Comparison of ENCODE assay signal across 38 mouse cellular contexts in genomic region chr6:123095125-123095843, GRCm38 (mm10). TPM values are rescaled to one million over a fixed set of nuclear protein-coding genes. Genes with fewer than 3 reads are reported as not detected.
DNase-seq lines count a peak whose midpoint lies in the region; ATAC-seq and TF ChIP-seq lines count a peak whose summit lies in the region.
"Had no signal": no experiment of that assay in that cellular context is flagged by ENCODE, and none has a peak within 500 bp of the region (broad histone marks: within the 10 kb centered on the region; RNA-seq: fewer than 3 reads in every experiment).

No protein-coding gene starts in this region.

- H3K9me3 ChIP-seq in liver, embryonic 15.5 days (replicated peaks), result no peaks in the 10 kb centered on the region
- no peaks in the 10 kb centered on the region for H3K9me3 ChIP-seq in liver, embryonic 11.5 days (ENCODE audit: control insufficient read depth, low read length)
- H3K9me3 ChIP-seq in embryonic facial prominence, embryonic 10.5 days, result 0 out of 2 replicates have a peak, but pooled peaks cover 2% of the 10 kb centered on the region
- H3K9me3 ChIP-seq: hindbrain, embryonic 15.5 days; limb, embryonic 10.5 days; limb, embryonic 15.5 days; stomach, embryonic 15.5 days had no signal

- TF ChIP-seq CTCF in bone marrow, adult 2 months (IDR thresholded peaks at IDR 0.05; ENCODE audit: control insufficient read depth, insufficient read depth, low read length), result no peak

- H3K4me3 ChIP-seq in liver, embryonic 15.5 days (replicated peaks), result no peak overlapping the region
- no peak overlapping the region for H3K4me3 ChIP-seq in liver, embryonic 11.5 days (ENCODE audit: low read depth, low read length)
- no peak overlapping the region for H3K4me3 ChIP-seq in bone marrow, adult 2 months (replicated peaks; ENCODE audit: control insufficient read depth, low read depth, low read length)
- H3K4me3 ChIP-seq in embryonic facial prominence, embryonic 10.5 days, result no peak overlapping the region
- H3K4me3 ChIP-seq: embryonic facial prominence, embryonic 13.5 days; forebrain, embryonic 10.5 days; hindbrain, embryonic 15.5 days; limb, embryonic 10.5 days; limb, embryonic 15.5 days; neural tube, embryonic 13.5 days; stomach, embryonic 15.5 days had no signal

- WGBS in liver, embryonic 15.5 days (ENCODE audit: insufficient replicate concordance), result 56% methylated on average over 4 of the region's 4 CpGs
- WGBS in liver, embryonic 11.5 days, result 92% methylated on average over 4 of the region's 4 CpGs
- WGBS in bone marrow, adult 2 months, result 6% methylated on average over 4 of the region's 4 CpGs
- WGBS in embryonic facial prominence, embryonic 10.5 days, result 91% methylated on average over 4 of the region's 4 CpGs

- peak overlapping the region; percentile 49 for H3K27ac ChIP-seq in liver, embryonic 15.5 days (replicated peaks)
- H3K27ac ChIP-seq in liver, embryonic 11.5 days (ENCODE audit: low read depth, low read length), result no peak overlapping the region
- peak overlapping the region; percentile 91 for H3K27ac ChIP-seq in bone marrow, adult 2 months (ENCODE audit: control insufficient read depth, insufficient read depth, low read depth, low read length, poor library complexity)
- no peak overlapping the region for H3K27ac ChIP-seq in embryonic facial prominence, embryonic 10.5 days (replicated peaks)
- H3K27ac ChIP-seq: embryonic facial prominence, embryonic 13.5 days; forebrain, embryonic 10.5 days; hindbrain, embryonic 15.5 days; limb, embryonic 10.5 days; limb, embryonic 15.5 days; neural tube, embryonic 13.5 days; stomach, embryonic 15.5 days had no signal

- peak; percentile 56 for ATAC-seq in liver, embryonic 15.5 days (ENCODE audit: insufficient read depth)
- ATAC-seq in liver, embryonic 11.5 days (replicated peaks; ENCODE audit: low FRiP score), result no peak
- ATAC-seq in granulocyte monocyte progenitor cell, adult 5-6 weeks (replicated peaks; ENCODE audit: poor library complexity, severe bottlenecking), result peak; percentile 99
- ATAC-seq in megakaryocyte progenitor cell, adult 5-6 weeks (replicated peaks; ENCODE audit: poor library complexity), result peak; percentile 96
- ATAC-seq: forebrain, postnatal 0 days; inflammation-experienced regulatory T-cells, adult 6 months; midbrain, embryonic 16.5 days; Patski had no signal

- no peaks in the 10 kb centered on the region for H3K4me1 ChIP-seq in liver, embryonic 15.5 days (replicated peaks)
- no peaks in the 10 kb centered on the region for H3K4me1 ChIP-seq in liver, embryonic 11.5 days (replicated peaks; ENCODE audit: control insufficient read depth, insufficient read depth, low read length)
- no peaks in the 10 kb centered on the region; the same call in 1 of the 2 replicates for H3K4me1 ChIP-seq in bone marrow, adult 2 months (ENCODE audit: control insufficient read depth, insufficient read depth, low read length)
- no peaks in the 10 kb centered on the region for H3K4me1 ChIP-seq in embryonic facial prominence, embryonic 10.5 days
- H3K4me1 ChIP-seq: embryonic facial prominence, embryonic 13.5 days; forebrain, embryonic 10.5 days; hindbrain, embryonic 15.5 days; limb, embryonic 10.5 days; limb, embryonic 15.5 days; neural tube, embryonic 13.5 days; stomach, embryonic 15.5 days had no signal

- no peak overlapping the region for H3K4me2 ChIP-seq in liver, embryonic 15.5 days
- H3K4me2 ChIP-seq in liver, embryonic 11.5 days, result no peak overlapping the region
- H3K4me2 ChIP-seq: embryonic facial prominence, embryonic 13.5 days; heart, embryonic 11.5 days; hindbrain, embryonic 15.5 days; limb, embryonic 15.5 days; lung, embryonic 14.5 days; midbrain, embryonic 11.5 days; neural tube, embryonic 13.5 days; stomach, embryonic 15.5 days had no signal

- H3K27me3 ChIP-seq in liver, embryonic 15.5 days, result no peaks in the 10 kb centered on the region
- H3K27me3 ChIP-seq in liver, embryonic 11.5 days (replicated peaks; ENCODE audit: control insufficient read depth, insufficient read depth, low read length), result no peaks in the 10 kb centered on the region
- H3K27me3 ChIP-seq in embryonic facial prominence, embryonic 10.5 days (replicated peaks; ENCODE audit: low read depth, poor library complexity, severe bottlenecking), result no peaks in the 10 kb centered on the region
- H3K27me3 ChIP-seq: embryonic facial prominence, embryonic 13.5 days; hindbrain, embryonic 15.5 days; limb, embryonic 15.5 days; neural tube, embryonic 13.5 days; stomach, embryonic 15.5 days had no signal

- H3K36me3 ChIP-seq in liver, embryonic 15.5 days (replicated peaks), result no peaks in the 10 kb centered on the region
- H3K36me3 ChIP-seq in liver, embryonic 11.5 days (ENCODE audit: control insufficient read depth, insufficient read depth, low read length), result no peaks in the 10 kb centered on the region
- no peaks in the 10 kb centered on the region for H3K36me3 ChIP-seq in embryonic facial prominence, embryonic 10.5 days (replicated peaks)
- H3K36me3 ChIP-seq: embryonic facial prominence, embryonic 13.5 days; forebrain, embryonic 10.5 days; hindbrain, embryonic 15.5 days; limb, embryonic 10.5 days; limb, embryonic 15.5 days; neural tube, embryonic 13.5 days; stomach, embryonic 15.5 days had no signal

- H3K9ac ChIP-seq in liver, embryonic 15.5 days, result no peak overlapping the region
- H3K9ac ChIP-seq in liver, embryonic 11.5 days (ENCODE audit: low read depth, low read length), result no peak overlapping the region
- H3K9ac ChIP-seq: embryonic facial prominence, embryonic 13.5 days; forebrain, postnatal 0 days; hindbrain, embryonic 15.5 days; limb, embryonic 15.5 days; lung, embryonic 14.5 days; neural tube, embryonic 13.5 days; stomach, embryonic 15.5 days had no signal

- no peak for DNase-seq in liver, embryonic 11.5 days (ENCODE audit: low spot score)
- no peak for DNase-seq in gastrocnemius, postnatal 25 days
- no peak for DNase-seq in embryonic facial prominence, embryonic 10.5 days (ENCODE audit: low spot score)
- no peak for DNase-seq in cerebellum, adult 18-20 months
- DNase-seq: adrenal gland, postnatal 10 days; cerebellum, adult 9-10 months; cerebellum, postnatal 36 days; embryo, embryonic 11 days; forebrain, postnatal 0 days; heart, postnatal 4 days; kidney, adult 11 months; kidney, postnatal 14 days; layer of hippocampus, adult 9-11 months; lung, embryonic 14.5 days; retina, postnatal 1 day; right cerebral cortex, postnatal 14 days had no signal

- no peak for TF ChIP-seq POLR2A in bone marrow, adult 2 months (IDR thresholded peaks at IDR 0.05; ENCODE audit: borderline replicate concordance, control insufficient read depth, low read depth, low read length)

RNA-seq across cellular contexts. Expression of gene Clec4a2, which starts 10.9 kb away (rescaled TPM):
- polyA plus RNA-seq in liver, embryonic 15.5 days (2015; fragmentation: Nextera tagmentation; extraction: Ambion mirVana), result 9.7 and 14.1 TPM in 2 replicates
- polyA plus RNA-seq in liver, embryonic 11.5 days (2014; fragmentation: Nextera tagmentation; extraction: Ambion mirVana), result 2.9 and 3.7 TPM in 2 replicates
- 24.0 and 73.2 TPM in 2 replicates for polyA plus RNA-seq in bone marrow, adult 2 months (2011; ENCODE audit: insufficient read depth, insufficient read length, low replicate concordance, missing spikeins)
- 38.4 and 58.3 TPM in 2 replicates for total RNA-seq in granulocyte monocyte progenitor cell, adult 5-6 weeks (2014; fragmentation: Nextera tagmentation)
- 39.5 and 48.5 TPM in 2 replicates for total RNA-seq in granulocyte monocyte progenitor cell, adult 5-6 weeks (2017)
- total RNA-seq in megakaryocyte progenitor cell, adult 5-6 weeks (2015), result 80.3 and 116 TPM in 2 replicates
- 53.9 and 91.2 TPM in 2 replicates for total RNA-seq in megakaryocyte progenitor cell, adult 5-6 weeks (2017)
- under 1 TPM; 0.43 to 0.72 TPM for total RNA-seq in gastrocnemius, postnatal 25 days (2021)
- polyA plus RNA-seq in embryonic facial prominence, embryonic 10.5 days (2016; fragmentation: Nextera tagmentation; extraction: Ambion mirVana), result 0.69 and 0.72 TPM in 2 replicates
- total RNA-seq: MEL had no signal
- polyA plus RNA-seq: inflammation-experienced regulatory T-cells, adult 6 months; Patski had no signal

RNA-seq across cellular contexts. Expression of gene Clec4b1, which starts 45.5 kb away (rescaled TPM):
- not detected in 2 replicates for polyA plus RNA-seq in liver, embryonic 15.5 days (2015; fragmentation: Nextera tagmentation; extraction: Ambion mirVana)
- not detected in 2 replicates for polyA plus RNA-seq in liver, embryonic 11.5 days (2014; fragmentation: Nextera tagmentation; extraction: Ambion mirVana)
- 6.3 and 9.0 TPM in 2 replicates for polyA plus RNA-seq in bone marrow, adult 2 months (2011; ENCODE audit: insufficient read depth, insufficient read length, low replicate concordance, missing spikeins)
- not detected in 2 replicates for total RNA-seq in granulocyte monocyte progenitor cell, adult 5-6 weeks (2014; fragmentation: Nextera tagmentation)
- 2.6 TPM in 1 of 2 replicates, not detected in the other for total RNA-seq in granulocyte monocyte progenitor cell, adult 5-6 weeks (2017)
- total RNA-seq in megakaryocyte progenitor cell, adult 5-6 weeks (2015), result 0.74 and 1.1 TPM in 2 replicates
- 2.4 and 3.4 TPM in 2 replicates for total RNA-seq in megakaryocyte progenitor cell, adult 5-6 weeks (2017)
- not detected for total RNA-seq in gastrocnemius, postnatal 25 days (2021)
- polyA plus RNA-seq in embryonic facial prominence, embryonic 10.5 days (2016; fragmentation: Nextera tagmentation; extraction: Ambion mirVana), result not detected in 2 replicates
- total RNA-seq: forebrain, postnatal 0 days; gastrocnemius, adult 8-10 months; heart, adult 18-20 months; heart, postnatal 4 days; left cerebral cortex, postnatal 10 days; MEL had no signal
- polyA plus RNA-seq: embryonic facial prominence, embryonic 13.5 days; forebrain, embryonic 10.5 days; forebrain, postnatal 0 days; heart, embryonic 11.5 days; heart, postnatal 0 days; hindbrain, embryonic 15.5 days; inflammation-experienced regulatory T-cells, adult 6 months; limb, embryonic 10.5 days; limb, embryonic 15.5 days; lung, embryonic 14.5 days; midbrain, embryonic 11.5 days; midbrain, embryonic 16.5 days; neural tube, embryonic 13.5 days; Patski; small intestine, adult 2 months; stomach, embryonic 15.5 days had no signal

Comparison
In these comparisons a context has a peak if more than half of its experiments do, and no peak if none do; other contexts are left out.
1. H3K27ac ChIP-seq: peak in liver, embryonic 15.5 days (single experiment) and bone marrow, adult 2 months (single experiment); none in liver, embryonic 11.5 days (single experiment) and embryonic facial prominence, embryonic 10.5 days (single experiment).